Mouse (Mus musculus): Measurements from ENCODE around the gene Unc79.

- no peak for TF ChIP-seq CTCF (IDR thresholded peaks at IDR 0.05; ENCODE audit: low read depth)
- TF ChIP-seq EP300 (optimal IDR thresholded peaks at IDR 0.05) = no peak
These were observed 40.5 kb upstream of the Unc79 start for GRCm38 (mm10) chr12:102908191-102908590.
